Mouse (Mus musculus) limb, embryonic 13.5 days (tissue): ENCODE results near the gene Ppcs. TPM values are rescaled to one million over a fixed set of nuclear protein-coding genes. Genes with fewer than 3 reads are reported as not detected.

Experiments
- polyA plus RNA-seq: library from polyadenylated mRNA; unstranded; fragments of >200 nt; fragmentation: Nextera tagmentation; extraction: Ambion mirVana; gene quantifications from 2 replicates; pipeline ENCODE4 v1.2.1, GENCODE M21; 2015

Ppcs gene
- polyA plus RNA-seq, 1 experiment from 2014 or later = 29.3 TPM

Other genes with a start within 250 kb of the Ppcs start
- gene Zfp691, start 248.2 kb downstream of the Ppcs start, polyA plus RNA-seq = 8.6 and 9.5 TPM in 2 replicates
- gene Ermap, start 232.4 kb downstream of the Ppcs start, polyA plus RNA-seq = 1.5 and 3.6 TPM in 2 replicates
- 223 and 237 TPM in 2 replicates for gene Svbp, start 227.1 kb downstream of the Ppcs start, polyA plus RNA-seq
- 0.11 TPM in 1 of 2 replicates, not detected in the other for gene Tmem269, start 204.2 kb downstream of the Ppcs start, polyA plus RNA-seq
- 39.9 and 40.7 TPM in 2 replicates for gene AU022252, start 189.7 kb downstream of the Ppcs start, polyA plus RNA-seq
- gene P3h1, start 189.5 kb downstream of the Ppcs start, polyA plus RNA-seq = 61.2 and 63.5 TPM in 2 replicates
- gene Cldn19, start 167.0 kb downstream of the Ppcs start, polyA plus RNA-seq = 0.09 and 0.15 TPM in 2 replicates
- gene Ybx1, start 127.8 kb downstream of the Ppcs start, polyA plus RNA-seq = 637 TPM in 2 replicates
- 105 and 108 TPM in 2 replicates for gene Ppih, start 101.9 kb downstream of the Ppcs start, polyA plus RNA-seq
- 6.6 and 7.5 TPM in 2 replicates for gene Ccdc30, start 6.9 kb downstream of the Ppcs start, polyA plus RNA-seq
- gene Zmynd12, start 394 bp upstream of the Ppcs start, polyA plus RNA-seq = 0.19 and 0.34 TPM in 2 replicates
- gene Rimkla, start 70.2 kb upstream of the Ppcs start, polyA plus RNA-seq = 0.96 and 1.2 TPM in 2 replicates
- 25.1 and 26.9 TPM in 2 replicates for gene Foxj3, start 114.6 kb upstream of the Ppcs start, polyA plus RNA-seq
- gene Frg2f1, start 117.1 kb upstream of the Ppcs start, polyA plus RNA-seq = 4.9 and 5.8 TPM in 2 replicates
- gene Guca2a, start 215.3 kb upstream of the Ppcs start, polyA plus RNA-seq = not detected in 2 replicates
- gene Guca2b, start 236.5 kb upstream of the Ppcs start, polyA plus RNA-seq = not detected in 2 replicates